Mouse (Mus musculus) embryonic fibroblast, embryonic 13.5 days (primary cell): ENCODE data around the gene Wdfy2. TPM values are rescaled to one million over a fixed set of nuclear protein-coding genes. Genes with fewer than 3 reads are reported as not detected.
"Not testable (repeated sequence)": the region's sequence is repeated elsewhere in the genome, so short reads cannot be mapped to it uniquely, and the experiment has no call there.

Experiments
- H3K27ac ChIP-seq: 2 replicates; pipeline ENCODE4 v1.5.1; 2012; ENCODE audit warnings: low read length, control low read depth, inconsistent platforms; ENCODE audit not compliant: insufficient read depth
- H3K4me1 ChIP-seq: 2 replicates; pipeline ENCODE4 v1.6.1; 2011; ENCODE audit warnings: low read length; ENCODE audit not compliant: control insufficient read depth, insufficient read depth
- H3K4me3 ChIP-seq: 2 replicates; pipeline ENCODE4 v1.5.1; 2011; ENCODE audit warnings: mild to moderate bottlenecking, control low read depth, low read length; ENCODE audit not compliant: insufficient read depth
- CTCF ChIP-seq: IDR thresholded peaks from 2 replicates; pipeline ENCODE4 v1.5.1; 2011; ENCODE audit warnings: mild to moderate bottlenecking, control low read depth, low read length, moderate library complexity, borderline replicate concordance; ENCODE audit not compliant: insufficient read depth
- POLR2A ChIP-seq: IDR thresholded peaks from 2 replicates; pipeline ENCODE4 v1.6.1; 2011; ENCODE audit warnings: low read depth, mild to moderate bottlenecking, control low read depth, low read length, moderate library complexity
- polyA plus RNA-seq: library from polyadenylated mRNA; stranded (reverse); fragments of >200 nt; gene quantifications from 2 replicates; pipeline ENCODE4 v1.2.4, GENCODE M21; 2011; ENCODE audit warnings: low read depth; ENCODE audit not compliant: missing spikeins, insufficient read length

Gene Wdfy2
- polyA plus RNA-seq, 1 experiment: 17.5 TPM

DNA sequence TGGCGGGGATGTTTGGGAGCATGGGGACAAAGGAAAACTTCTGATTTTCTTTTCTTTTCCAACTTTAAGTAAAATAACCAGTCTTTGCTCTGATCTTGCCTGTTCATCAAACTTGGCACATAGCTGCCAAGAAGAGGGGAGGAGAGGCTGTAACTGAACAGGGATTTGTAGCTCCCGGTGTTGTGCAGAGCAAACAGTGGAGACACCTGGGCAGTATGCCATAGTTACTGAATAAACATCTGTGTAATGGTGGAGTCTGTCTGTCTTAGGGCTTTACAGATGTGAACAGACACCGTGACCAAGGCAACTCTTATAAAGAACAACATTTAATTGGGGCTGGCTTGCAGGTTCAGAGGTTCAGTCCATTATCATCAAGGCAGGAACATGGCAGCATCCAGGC lies 53.9 kb downstream of the Wdfy2 start:
- Histone ChIP-seq H3K27ac (no peak overlapping the region), H3K4me1 (no peaks in the 10 kb centered on the region), H3K4me3 (no peak overlapping the region)
- no peak for TF ChIP-seq CTCF
- no peak for TF ChIP-seq POLR2A

- H3K27ac ChIP-seq: no peak overlapping the region
- H3K4me1 ChIP-seq: no peaks in the 10 kb centered on the region
- TF ChIP-seq CTCF (no peak), POLR2A (no peak)
- H3K4me3 ChIP-seq: no peak overlapping the region
Observed at GRCm38 (mm10) chr14:62892771-62893641, 55.5 kb downstream of the Wdfy2 start.

GRCm38 (mm10) chr14:62893642-62894180 lies 56.2 kb downstream of the Wdfy2 start:
- not testable (repeated sequence) for H3K4me3 ChIP-seq, H3K27ac ChIP-seq, H3K4me1 ChIP-seq

GRCm38 (mm10) chr14:62894924-62895840 lies 57.7 kb downstream of the Wdfy2 start:
- Histone ChIP-seq H3K4me3 (no peak overlapping the region), H3K4me1 (no peaks in the 10 kb centered on the region), H3K27ac (no peak overlapping the region)
- TF ChIP-seq POLR2A (no peak), CTCF (no peak)

DNA sequence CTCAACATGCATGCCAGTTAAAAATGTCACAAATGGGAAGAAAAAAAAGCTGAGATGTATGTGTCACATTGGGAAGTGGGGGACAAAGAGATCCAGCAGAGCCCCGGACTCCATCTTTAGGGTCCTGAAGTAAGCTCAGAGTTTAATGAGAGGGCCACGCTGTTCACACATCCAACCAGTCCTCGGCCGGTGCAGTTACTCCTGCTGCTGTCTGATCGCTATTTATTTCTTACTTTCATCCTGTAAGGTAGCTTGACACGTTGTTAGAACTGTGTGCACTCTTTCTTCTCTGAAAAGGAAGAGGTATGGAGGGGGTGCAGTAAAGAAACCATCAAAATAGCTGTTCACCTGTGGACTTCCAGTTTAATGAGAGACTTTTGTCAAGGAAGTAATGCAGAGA lies 60.6 kb downstream of the Wdfy2 start:
- no peak overlapping the region for H3K27ac ChIP-seq
- H3K4me1 ChIP-seq: no peaks in the 10 kb centered on the region
- TF ChIP-seq CTCF: no peak
- no peak for TF ChIP-seq POLR2A
- no peak overlapping the region for H3K4me3 ChIP-seq

DNA sequence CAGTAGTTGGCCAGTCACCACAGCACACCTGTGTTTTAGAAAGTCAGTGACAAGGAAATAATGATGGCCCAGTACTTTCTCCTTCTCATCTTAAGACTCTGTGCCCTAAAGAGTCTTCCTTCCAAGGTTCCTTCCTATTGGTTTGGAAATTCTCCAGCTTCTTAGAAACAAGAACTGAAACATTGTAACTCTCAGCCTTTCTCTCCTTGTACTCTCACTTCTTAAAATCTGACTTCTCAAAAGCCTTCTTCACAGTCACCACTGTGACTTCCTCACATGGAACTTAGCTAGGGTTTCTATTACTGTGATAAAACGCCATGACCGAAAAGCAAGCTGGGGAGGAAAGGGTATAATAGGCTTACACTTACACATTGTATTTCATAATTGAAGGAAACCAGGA lies 70.4 kb downstream of the Wdfy2 start:
- Histone ChIP-seq H3K4me3 (no peak overlapping the region), H3K27ac (no peak overlapping the region), H3K4me1 (no peaks in the 10 kb centered on the region)
- TF ChIP-seq CTCF (no peak), POLR2A (no peak)

DNA sequence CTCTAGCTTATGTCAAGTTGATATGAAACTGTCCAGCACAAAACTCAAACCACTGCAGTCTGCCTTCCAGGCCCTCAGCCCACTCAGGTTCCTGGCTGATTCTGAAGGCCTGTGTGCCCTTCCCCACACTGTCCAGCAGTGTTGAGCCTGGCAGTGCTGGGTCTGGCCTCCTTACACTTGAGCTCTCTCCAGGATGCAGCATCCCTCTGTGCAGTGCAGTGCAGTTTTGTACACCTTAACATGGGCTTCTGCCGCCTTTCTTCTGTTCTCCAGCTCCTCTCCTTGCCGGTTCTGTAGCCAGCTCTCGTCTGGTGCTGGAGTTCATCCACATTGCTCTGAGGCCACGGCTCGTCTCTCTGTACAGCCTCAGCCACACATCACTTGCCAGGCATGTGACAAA lies 71.1 kb downstream of the Wdfy2 start:
- H3K4me1 ChIP-seq: no peaks in the 10 kb centered on the region
- no peak overlapping the region for H3K27ac ChIP-seq
- no peak for TF ChIP-seq CTCF
- no peak for TF ChIP-seq POLR2A
- no peak overlapping the region for H3K4me3 ChIP-seq

GRCm38 (mm10) chr14:62910859-62911258 lies 73.4 kb downstream of the Wdfy2 start:
- Histone ChIP-seq H3K27ac (no peak overlapping the region), H3K4me1 (no peaks in the 10 kb centered on the region), H3K4me3 (no peak overlapping the region)
- TF ChIP-seq POLR2A (no peak), CTCF (no peak)

- Histone ChIP-seq H3K4me1 (no peaks in the 10 kb centered on the region), H3K4me3 (no peak overlapping the region), H3K27ac (no peak overlapping the region)
- TF ChIP-seq POLR2A: no peak
- no peak for TF ChIP-seq CTCF
Observed at GRCm38 (mm10) chr14:62915146-62915685, 77.7 kb downstream of the Wdfy2 start.
